Mouse (Mus musculus) kidney, postnatal 0 days (tissue): Measurements from ENCODE around the gene Vti1a. TPM values are rescaled to one million over a fixed set of nuclear protein-coding genes. Genes with fewer than 3 reads are reported as not detected.

Experiments used
- ATAC-seq: fragments of 200-750 bp; cut with Nextera tagmentation; replicated peaks from 2 replicates; pipeline ENCODE4 v1.8.0; 2017; ENCODE audit warnings: low read depth, moderate number of reproducible peaks, moderate TSS enrichment, moderate library complexity; ENCODE audit not compliant: low FRiP score
- DNase-seq: peaks from one replicate; pipeline ENCODE4 v3.0.0-alpha.2; 2016; ENCODE audit warnings: low spot score
- H3K27ac ChIP-seq: fragments of 300-500 bp; sonication (generic); 2 replicates; pipeline ENCODE4 v1.5.1; 2014; ENCODE audit warnings: mild to moderate bottlenecking
- H3K27me3 ChIP-seq: fragments of 300-500 bp; sonication (generic); 2 replicates; pipeline ENCODE4 v1.6.1; 2014; ENCODE audit warnings: low read length, mixed read lengths; ENCODE audit not compliant: insufficient read depth
- H3K36me3 ChIP-seq: fragments of 300-500 bp; sonication (generic); 2 replicates; pipeline ENCODE4 v1.6.1; 2014; ENCODE audit warnings: low read length, mixed read lengths; ENCODE audit not compliant: insufficient read depth
- H3K4me1 ChIP-seq: fragments of 300-500 bp; sonication (generic); replicated peaks from 2 replicates; pipeline ENCODE4 v1.6.1; 2014; ENCODE audit warnings: antibody characterized with exemption, low read length, mixed read lengths; ENCODE audit not compliant: insufficient read depth
- H3K4me2 ChIP-seq: fragments of 300-500 bp; sonication (generic); 2 replicates; pipeline ENCODE4 v1.6.1; 2014; ENCODE audit warnings: mild to moderate bottlenecking, low read length, moderate library complexity, mixed read lengths
- H3K4me3 ChIP-seq: fragments of 300-500 bp; sonication (generic); replicated peaks from 2 replicates; pipeline ENCODE4 v1.5.1; 2014; ENCODE audit warnings: low read depth, low read length
- H3K9ac ChIP-seq: fragments of 300-500 bp; sonication (generic); 2 replicates; pipeline ENCODE4 v1.6.1; 2014; ENCODE audit warnings: low read depth, low read length
- H3K9me3 ChIP-seq: fragments of 300-500 bp; sonication (generic); replicated peaks from 2 replicates; pipeline ENCODE4 v1.6.1; 2016; ENCODE audit warnings: low read length, inconsistent platforms, mixed read lengths
- CTCF ChIP-seq: IDR thresholded peaks from 2 replicates; pipeline ENCODE4 v1.5.1; 2016; ENCODE audit warnings: antibody characterized with exemption, low read depth, mild to moderate bottlenecking, moderate library complexity
- WGBS: fragments of 180-500 bp; shearing (Covaris S2); extraction: QIAGEN DNeasy Blood & Tissue Kit; methylation state at CpG from one replicate; pipeline ENCODE4 v1.1.7; 2014; 5-methylcytosine and 5-hydroxymethylcytosine counted together
- polyA plus RNA-seq: library from polyadenylated mRNA; unstranded; fragments of >200 nt; fragmentation: Nextera tagmentation; extraction: Ambion mirVana; gene quantifications from 2 replicates; pipeline ENCODE4 v1.2.1, GENCODE M21; 2015

Vti1a gene
- polyA plus RNA-seq, 1 experiment from 2014 or later = 22.4 TPM

- H3K4me3 ChIP-seq = no peak overlapping the region
- no peak overlapping the region for H3K4me2 ChIP-seq
- peaks cover 17% of the 10 kb centered on the region for H3K36me3 ChIP-seq
- WGBS = 84% methylated on average over 4 of the region's 4 CpGs
- H3K9me3 ChIP-seq = no peaks in the 10 kb centered on the region
- no peak overlapping the region for H3K27ac ChIP-seq
- DNase-seq (no peak), ATAC-seq (no peak)
- no peak for TF ChIP-seq CTCF
- H3K4me1 ChIP-seq = no peaks in the 10 kb centered on the region
- H3K27me3 ChIP-seq = no peaks in the 10 kb centered on the region
- H3K9ac ChIP-seq = no peak overlapping the region
Observed at GRCm38 (mm10) chr19:55276100-55276499, 40.0 kb upstream of the Vti1a start.

GRCm38 (mm10) chr19:55276770-55277169 lies 39.3 kb upstream of the Vti1a start:
- Histone ChIP-seq H3K4me3 (no peak overlapping the region), H3K27ac (no peak overlapping the region), H3K4me2 (no peak overlapping the region), H3K36me3 (peaks cover 17% of the 10 kb centered on the region), H3K27me3 (no peaks in the 10 kb centered on the region), H3K9me3 (no peaks in the 10 kb centered on the region), H3K9ac (no peak overlapping the region), H3K4me1 (no peaks in the 10 kb centered on the region)
- WGBS = 86% methylated on average over 3 of the region's 3 CpGs
- TF ChIP-seq CTCF = no peak
- ATAC-seq = no peak
- no peak for DNase-seq

GRCm38 (mm10) chr19:55284093-55284492 lies 32.0 kb upstream of the Vti1a start:
- Histone ChIP-seq H3K27me3 (no peaks in the 10 kb centered on the region), H3K36me3 (peaks cover 58% of the 10 kb centered on the region), H3K4me1 (no peaks in the 10 kb centered on the region), H3K4me3 (no peak overlapping the region), H3K9me3 (no peaks in the 10 kb centered on the region), H3K9ac (no peak overlapping the region), H3K27ac (no peak overlapping the region), H3K4me2 (no peak overlapping the region)
- DNase-seq (no peak), ATAC-seq (no peak)
- TF ChIP-seq CTCF = no peak
- 96% methylated on average over 4 of the region's 4 CpGs for WGBS

- Histone ChIP-seq H3K27me3 (no peaks in the 10 kb centered on the region), H3K9me3 (no peaks in the 10 kb centered on the region), H3K36me3 (peaks cover 48% of the 10 kb centered on the region), H3K4me2 (no peak overlapping the region), H3K9ac (no peak overlapping the region), H3K4me1 (no peaks in the 10 kb centered on the region), H3K27ac (no peak overlapping the region), H3K4me3 (no peak overlapping the region)
- WGBS = 89% methylated on average over 4 of the region's 4 CpGs
- DNase-seq (no peak), ATAC-seq (no peak)
- TF ChIP-seq CTCF = no peak
Observed at GRCm38 (mm10) chr19:55286034-55286433, 30.1 kb upstream of the Vti1a start.

GRCm38 (mm10) chr19:55288974-55289373 lies 27.1 kb upstream of the Vti1a start:
- TF ChIP-seq CTCF = no peak
- peaks cover 36% of the 10 kb centered on the region for H3K36me3 ChIP-seq
- no peak overlapping the region for H3K4me2 ChIP-seq
- ATAC-seq = no peak
- no peaks in the 10 kb centered on the region for H3K4me1 ChIP-seq
- no peak overlapping the region for H3K9ac ChIP-seq
- H3K4me3 ChIP-seq = no peak overlapping the region
- H3K27me3 ChIP-seq = no peaks in the 10 kb centered on the region
- no peak for DNase-seq
- no peak overlapping the region for H3K27ac ChIP-seq
- no peaks in the 10 kb centered on the region for H3K9me3 ChIP-seq

GRCm38 (mm10) chr19:55290621-55291270 lies 25.3 kb upstream of the Vti1a start:
- ATAC-seq = no peak
- Histone ChIP-seq H3K36me3 (peaks cover 24% of the 10 kb centered on the region), H3K9ac (no peak overlapping the region), H3K27me3 (no peaks in the 10 kb centered on the region), H3K4me1 (no peaks in the 10 kb centered on the region), H3K4me2 (no peak overlapping the region), H3K4me3 (no peak overlapping the region), H3K27ac (no peak overlapping the region), H3K9me3 (no peaks in the 10 kb centered on the region)
- WGBS = 82% methylated on average over 2 of the region's 2 CpGs
- TF ChIP-seq CTCF = no peak
- DNase-seq = no peak
